Mouse (Mus musculus): ENCODE results near the gene Tmem236. TPM values are rescaled to one million over a fixed set of nuclear protein-coding genes. Genes with fewer than 3 reads are reported as not detected.

Tmem236 gene
- polyA plus RNA-seq, 1 experiment from 2014 or later: not detected

- H3K36me3 ChIP-seq (ENCODE audit: control insufficient read depth, insufficient read depth, low read length): no peaks in the 10 kb centered on the region
- no peaks in the 10 kb centered on the region for H3K9me3 ChIP-seq (ENCODE audit: control insufficient read depth, low read length)
- WGBS: 89% methylated on average over 1 of the region's 1 CpGs
- ATAC-seq (ENCODE audit: insufficient read depth, low FRiP score, low TSS enrichment) (no peak), DNase-seq (ENCODE audit: low spot score) (no peak)
- H3K4me1 ChIP-seq (ENCODE audit: control insufficient read depth, insufficient read depth, low read length): no peaks in the 10 kb centered on the region
- H3K9ac ChIP-seq (ENCODE audit: low read length): no peak overlapping the region
- no peak overlapping the region for H3K27ac ChIP-seq (ENCODE audit: low read depth, low read length)
- no peak overlapping the region for H3K4me2 ChIP-seq (ENCODE audit: low read depth)
- no peaks in the 10 kb centered on the region for H3K27me3 ChIP-seq (ENCODE audit: control insufficient read depth, insufficient read depth, low read length)
- no peak overlapping the region for H3K4me3 ChIP-seq (ENCODE audit: low read depth, low read length)
These were observed 30.0 kb downstream of the Tmem236 start for GRCm38 (mm10) chr2:14204308-14204707.

- Histone ChIP-seq H3K27me3 (ENCODE audit: control insufficient read depth, insufficient read depth, low read length) (no peaks in the 10 kb centered on the region), H3K9me3 (ENCODE audit: control insufficient read depth, low read length) (no peaks in the 10 kb centered on the region), H3K36me3 (ENCODE audit: control insufficient read depth, insufficient read depth, low read length) (no peaks in the 10 kb centered on the region), H3K4me2 (ENCODE audit: low read depth) (no peak overlapping the region), H3K9ac (ENCODE audit: low read length) (no peak overlapping the region), H3K4me1 (ENCODE audit: control insufficient read depth, insufficient read depth, low read length) (no peaks in the 10 kb centered on the region), H3K27ac (ENCODE audit: low read depth, low read length) (no peak overlapping the region), H3K4me3 (ENCODE audit: low read depth, low read length) (no peak overlapping the region)
- ATAC-seq (ENCODE audit: insufficient read depth, low FRiP score, low TSS enrichment): no peak
- DNase-seq (ENCODE audit: low spot score): no peak
- WGBS: 79% methylated on average over 4 of the region's 4 CpGs
These were observed 32.5 kb downstream of the Tmem236 start for GRCm38 (mm10) chr2:14206798-14207197.

DNA sequence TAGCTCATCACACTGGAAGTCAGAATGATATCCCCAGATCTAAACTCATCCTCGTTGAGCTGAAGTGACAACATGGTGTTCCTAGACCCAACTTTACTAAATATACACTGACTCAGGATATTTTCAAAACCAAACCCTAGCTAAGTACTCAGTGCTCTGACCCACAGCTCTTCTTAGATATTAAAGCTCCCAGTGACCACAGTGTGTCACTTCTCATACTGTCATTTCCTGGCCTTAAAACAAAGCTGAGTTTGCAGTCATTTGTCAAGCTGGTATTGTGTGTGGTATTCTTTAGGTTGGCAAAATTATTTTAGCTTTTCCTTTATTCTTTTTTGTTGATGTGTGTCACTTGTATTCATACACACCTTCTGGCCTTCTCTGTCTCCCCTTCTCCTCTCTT lies 36.4 kb downstream of the Tmem236 start:
- Histone ChIP-seq H3K4me3 (ENCODE audit: low read depth, low read length) (no peak overlapping the region), H3K9ac (ENCODE audit: low read length) (no peak overlapping the region), H3K9me3 (ENCODE audit: control insufficient read depth, low read length) (no peaks in the 10 kb centered on the region), H3K4me2 (ENCODE audit: low read depth) (no peak overlapping the region), H3K36me3 (ENCODE audit: control insufficient read depth, insufficient read depth, low read length) (no peaks in the 10 kb centered on the region), H3K27ac (ENCODE audit: low read depth, low read length) (no peak overlapping the region), H3K4me1 (ENCODE audit: control insufficient read depth, insufficient read depth, low read length) (no peaks in the 10 kb centered on the region), H3K27me3 (ENCODE audit: control insufficient read depth, insufficient read depth, low read length) (no peaks in the 10 kb centered on the region)
- no peak for DNase-seq (ENCODE audit: low spot score)
- 72% methylated on average over 1 of the region's 1 CpGs for WGBS
- ATAC-seq (ENCODE audit: insufficient read depth, low FRiP score, low TSS enrichment): no peak

DNA sequence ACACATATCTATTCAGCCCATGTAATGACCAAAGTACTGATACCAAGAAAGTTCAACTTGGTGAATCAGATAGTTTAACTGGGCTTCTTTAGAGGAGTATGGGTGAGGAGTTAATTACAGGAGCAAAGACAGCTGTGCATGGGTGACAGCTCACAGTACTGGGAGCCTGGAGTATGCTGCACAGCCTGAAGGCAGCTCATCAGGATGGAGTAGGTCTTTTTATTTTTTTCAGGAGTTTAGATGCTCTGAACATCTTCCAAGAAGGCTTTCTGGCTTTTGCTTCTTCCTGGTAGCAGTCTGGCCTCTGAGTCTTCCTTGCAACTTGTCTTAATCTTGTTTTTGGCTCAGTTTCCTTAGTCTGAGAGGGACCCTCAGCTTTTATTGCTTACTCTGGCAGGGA lies 37.3 kb downstream of the Tmem236 start:
- H3K4me1 ChIP-seq (ENCODE audit: control insufficient read depth, insufficient read depth, low read length): no peaks in the 10 kb centered on the region
- H3K36me3 ChIP-seq (ENCODE audit: control insufficient read depth, insufficient read depth, low read length): no peaks in the 10 kb centered on the region
- H3K9me3 ChIP-seq (ENCODE audit: control insufficient read depth, low read length): no peaks in the 10 kb centered on the region
- H3K4me3 ChIP-seq (ENCODE audit: low read depth, low read length): no peak overlapping the region
- ATAC-seq (ENCODE audit: insufficient read depth, low FRiP score, low TSS enrichment): no peak
- DNase-seq (ENCODE audit: low spot score): no peak
- no peak overlapping the region for H3K9ac ChIP-seq (ENCODE audit: low read length)
- H3K4me2 ChIP-seq (ENCODE audit: low read depth): no peak overlapping the region
- no peak overlapping the region for H3K27ac ChIP-seq (ENCODE audit: low read depth, low read length)
- H3K27me3 ChIP-seq (ENCODE audit: control insufficient read depth, insufficient read depth, low read length): no peaks in the 10 kb centered on the region

GRCm38 (mm10) chr2:14214764-14215163 lies 40.4 kb downstream of the Tmem236 start:
- Histone ChIP-seq H3K36me3 (ENCODE audit: control insufficient read depth, insufficient read depth, low read length) (no peaks in the 10 kb centered on the region), H3K9ac (ENCODE audit: low read length) (no peak overlapping the region), H3K4me1 (ENCODE audit: control insufficient read depth, insufficient read depth, low read length) (no peaks in the 10 kb centered on the region), H3K9me3 (ENCODE audit: control insufficient read depth, low read length) (no peaks in the 10 kb centered on the region), H3K27me3 (ENCODE audit: control insufficient read depth, insufficient read depth, low read length) (no peaks in the 10 kb centered on the region), H3K4me2 (ENCODE audit: low read depth) (no peak overlapping the region), H3K27ac (ENCODE audit: low read depth, low read length) (no peak overlapping the region), H3K4me3 (ENCODE audit: low read depth, low read length) (no peak overlapping the region)
- 47% methylated on average over 3 of the region's 3 CpGs for WGBS
- peak; percentile 32 for DNase-seq (ENCODE audit: low spot score)
- ATAC-seq (ENCODE audit: insufficient read depth, low FRiP score, low TSS enrichment): peak; percentile 69

GRCm38 (mm10) chr2:14216653-14217052 lies 42.3 kb downstream of the Tmem236 start:
- no peak overlapping the region for H3K4me3 ChIP-seq (ENCODE audit: low read depth, low read length)
- no peaks in the 10 kb centered on the region for H3K27me3 ChIP-seq (ENCODE audit: control insufficient read depth, insufficient read depth, low read length)
- 90% methylated on average over 3 of the region's 3 CpGs for WGBS
- no peak for DNase-seq (ENCODE audit: low spot score)
- H3K4me1 ChIP-seq (ENCODE audit: control insufficient read depth, insufficient read depth, low read length): no peaks in the 10 kb centered on the region
- no peak overlapping the region for H3K9ac ChIP-seq (ENCODE audit: low read length)
- H3K27ac ChIP-seq (ENCODE audit: low read depth, low read length): no peak overlapping the region
- H3K36me3 ChIP-seq (ENCODE audit: control insufficient read depth, insufficient read depth, low read length): no peaks in the 10 kb centered on the region
- no peaks in the 10 kb centered on the region for H3K9me3 ChIP-seq (ENCODE audit: control insufficient read depth, low read length)
- no peak overlapping the region for H3K4me2 ChIP-seq (ENCODE audit: low read depth)
- no peak for ATAC-seq (ENCODE audit: insufficient read depth, low FRiP score, low TSS enrichment)

- H3K4me1 ChIP-seq (ENCODE audit: control insufficient read depth, insufficient read depth, low read length): no peaks in the 10 kb centered on the region
- H3K27ac ChIP-seq (ENCODE audit: low read depth, low read length): no peak overlapping the region
- no peaks in the 10 kb centered on the region for H3K27me3 ChIP-seq (ENCODE audit: control insufficient read depth, insufficient read depth, low read length)
- DNase-seq (ENCODE audit: low spot score) (no peak), ATAC-seq (ENCODE audit: insufficient read depth, low FRiP score, low TSS enrichment) (no peak)
- H3K9ac ChIP-seq (ENCODE audit: low read length): no peak overlapping the region
- no peak overlapping the region for H3K4me2 ChIP-seq (ENCODE audit: low read depth)
- no peaks in the 10 kb centered on the region for H3K9me3 ChIP-seq (ENCODE audit: control insufficient read depth, low read length)
- WGBS: 76% methylated on average over 6 of the region's 6 CpGs
- no peaks in the 10 kb centered on the region for H3K36me3 ChIP-seq (ENCODE audit: control insufficient read depth, insufficient read depth, low read length)
- no peak overlapping the region for H3K4me3 ChIP-seq (ENCODE audit: low read depth, low read length)
These were observed 43.8 kb downstream of the Tmem236 start for GRCm38 (mm10) chr2:14218126-14218525.

GRCm38 (mm10) chr2:14224387-14224786 lies 50.1 kb downstream of the Tmem236 start:
- no peaks in the 10 kb centered on the region for H3K36me3 ChIP-seq (ENCODE audit: control insufficient read depth, insufficient read depth, low read length)
- no peak overlapping the region for H3K4me2 ChIP-seq (ENCODE audit: low read depth)
- no peak overlapping the region for H3K27ac ChIP-seq (ENCODE audit: low read depth, low read length)
- no peaks in the 10 kb centered on the region for H3K9me3 ChIP-seq (ENCODE audit: control insufficient read depth, low read length)
- no peaks in the 10 kb centered on the region for H3K4me1 ChIP-seq (ENCODE audit: control insufficient read depth, insufficient read depth, low read length)
- no peaks in the 10 kb centered on the region for H3K27me3 ChIP-seq (ENCODE audit: control insufficient read depth, insufficient read depth, low read length)
- no peak for DNase-seq (ENCODE audit: low spot score)
- WGBS: 87% methylated on average over 4 of the region's 4 CpGs
- H3K4me3 ChIP-seq (ENCODE audit: low read depth, low read length): no peak overlapping the region
- no peak overlapping the region for H3K9ac ChIP-seq (ENCODE audit: low read length)
- no peak for ATAC-seq (ENCODE audit: insufficient read depth, low FRiP score, low TSS enrichment)

GRCm38 (mm10) chr2:14228495-14228894 lies 54.2 kb downstream of the Tmem236 start:
- Histone ChIP-seq H3K4me1 (ENCODE audit: control insufficient read depth, insufficient read depth, low read length) (no peaks in the 10 kb centered on the region), H3K9me3 (ENCODE audit: control insufficient read depth, low read length) (no peaks in the 10 kb centered on the region), H3K4me2 (ENCODE audit: low read depth) (no peak overlapping the region), H3K9ac (ENCODE audit: low read length) (no peak overlapping the region), H3K4me3 (ENCODE audit: low read depth, low read length) (no peak overlapping the region), H3K36me3 (ENCODE audit: control insufficient read depth, insufficient read depth, low read length) (no peaks in the 10 kb centered on the region), H3K27me3 (ENCODE audit: control insufficient read depth, insufficient read depth, low read length) (no peaks in the 10 kb centered on the region), H3K27ac (ENCODE audit: low read depth, low read length) (no peak overlapping the region)
- WGBS: 90% methylated on average over 6 of the region's 6 CpGs
- ATAC-seq (ENCODE audit: insufficient read depth, low FRiP score, low TSS enrichment) (no peak), DNase-seq (ENCODE audit: low spot score) (no peak)
